Mouse (Mus musculus) heart, embryonic 14.5 days (tissue): ENCODE measurements around the gene Rnf43. TPM values are rescaled to one million over a fixed set of nuclear protein-coding genes. Genes with fewer than 3 reads are reported as not detected.

Source experiments
- ATAC-seq: fragments of 200-750 bp; cut with Nextera tagmentation; 2 replicates; pipeline ENCODE4 v1.8.0; 2017; ENCODE audit warnings: low read depth, moderate TSS enrichment; ENCODE audit not compliant: insufficient number of reproducible peaks, insufficient read depth, low FRiP score
- H3K27ac ChIP-seq, 2 experiments: fragments of 200-500 bp in 1 of 2; fragments of 300-500 bp in 1 of 2; sonication (generic) in 1 of 2; replicated peaks in 1 of 2; 2 replicates each; pipeline ENCODE4 v1.5.1; 2012 to 2014; ENCODE audit warnings: low read depth in 2 of 2, low read length in 2 of 2, control low read depth in 1 of 2, mild to moderate bottlenecking in 1 of 2, mixed read lengths in 1 of 2; ENCODE audit not compliant: control insufficient read depth in 1 of 2, insufficient read depth in 1 of 2
- H3K27me3 ChIP-seq: fragments of 300-500 bp; sonication (generic); 2 replicates; pipeline ENCODE4 v1.6.1; 2014; ENCODE audit warnings: mild to moderate bottlenecking, low read length, control low read depth; ENCODE audit not compliant: control insufficient read depth, insufficient read depth
- H3K36me3 ChIP-seq: fragments of 300-500 bp; sonication (generic); 2 replicates; pipeline ENCODE4 v1.6.1; 2014; ENCODE audit warnings: mild to moderate bottlenecking, control low read depth, low read length, mixed read lengths; ENCODE audit not compliant: control insufficient read depth, insufficient read depth
- H3K4me1 ChIP-seq, 2 experiments: fragments of 200-500 bp in 1 of 2; fragments of 300-500 bp in 1 of 2; sonication (generic) in 1 of 2; 2 replicates each; pipeline ENCODE4 v1.6.1; 2012 to 2014; ENCODE audit warnings: low read length in 2 of 2, control low read depth in 1 of 2, mixed read lengths in 1 of 2; ENCODE audit not compliant: control insufficient read depth in 2 of 2, insufficient read depth in 2 of 2
- H3K4me2 ChIP-seq: fragments of 300-500 bp; sonication (generic); 2 replicates; pipeline ENCODE4 v1.6.1; 2014; ENCODE audit warnings: mild to moderate bottlenecking, low read length
- H3K4me3 ChIP-seq, 2 experiments: fragments of 200-500 bp in 1 of 2; fragments of 300-500 bp in 1 of 2; sonication (generic) in 1 of 2; 2 replicates each; pipeline ENCODE4 v1.5.1; 2012 to 2014; ENCODE audit warnings: low read length in 2 of 2, mild to moderate bottlenecking in 2 of 2, control low read depth in 1 of 2, low read depth in 1 of 2, moderate library complexity in 1 of 2; ENCODE audit not compliant: control insufficient read depth in 1 of 2, insufficient read depth in 1 of 2
- H3K9ac ChIP-seq: fragments of 300-500 bp; sonication (generic); 2 replicates; pipeline ENCODE4 v1.6.1; 2014; ENCODE audit warnings: mild to moderate bottlenecking, low read length
- H3K9me3 ChIP-seq: fragments of 300-500 bp; sonication (generic); 2 replicates; pipeline ENCODE4 v1.6.1; 2016; ENCODE audit warnings: low read length, control low read depth; ENCODE audit not compliant: control insufficient read depth
- WGBS: fragments of 180-500 bp; shearing (Covaris S2); extraction: QIAGEN DNeasy Blood & Tissue Kit; methylation state at CpG from one replicate; pipeline ENCODE4 v1.1.7; 2014; 5-methylcytosine and 5-hydroxymethylcytosine counted together
- polyA plus RNA-seq: library from polyadenylated mRNA; unstranded; fragments of >200 nt; fragmentation: Nextera tagmentation; extraction: Ambion mirVana; gene quantifications from 2 replicates; pipeline ENCODE4 v1.2.1, GENCODE M21; 2014

Rnf43 gene
- polyA plus RNA-seq, 1 experiment from 2014 or later: 0.47 TPM

DNA sequence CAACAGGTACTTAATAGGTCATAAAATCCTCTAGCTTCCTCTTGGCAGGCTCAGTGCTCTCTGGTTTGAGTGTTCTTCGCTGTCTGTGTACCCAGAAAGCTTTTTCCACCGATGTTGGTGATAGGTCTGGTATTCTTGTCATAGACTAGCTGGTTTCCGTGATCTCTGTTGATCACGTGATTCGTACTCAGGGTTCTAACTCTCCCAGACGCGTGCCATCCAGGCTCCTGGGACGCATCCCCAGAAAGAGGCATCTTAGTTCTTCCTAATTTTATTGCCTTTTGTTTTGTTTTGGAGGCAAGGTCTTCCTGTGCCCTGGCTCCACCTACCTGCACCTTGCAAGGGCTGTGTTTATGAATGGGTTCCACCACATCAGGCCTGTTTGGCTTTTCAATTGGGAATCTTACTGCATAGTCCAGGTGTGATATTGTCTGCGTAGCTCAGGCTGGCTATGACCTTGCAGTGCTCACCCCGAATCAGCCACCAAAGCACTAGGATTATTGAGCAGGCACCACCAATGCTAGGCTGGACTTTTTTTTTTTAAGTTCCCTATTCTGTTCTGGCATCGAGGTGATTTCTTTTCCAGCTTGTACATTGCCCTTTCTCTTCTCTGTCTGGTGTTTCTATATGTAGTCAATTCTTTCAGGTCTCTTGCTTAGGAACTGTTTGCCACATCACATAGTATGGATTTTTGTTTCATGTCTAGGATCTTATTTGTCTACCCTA is 26.1 kb downstream of the Rnf43 start:
- Histone ChIP-seq H3K4me1 (peaks cover 11 to 28% of the 10 kb centered on the region in 2 experiments), H3K9me3 (no peaks in the 10 kb centered on the region), H3K36me3 (no peaks in the 10 kb centered on the region), H3K27ac (no peak overlapping the region), H3K4me2 (no peak overlapping the region), H3K27me3 (no peaks in the 10 kb centered on the region), H3K4me3 (no peak overlapping the region), H3K9ac (no peak overlapping the region)
- 87% methylated on average over 11 of the region's 11 CpGs for WGBS
- no peak for ATAC-seq

DNA sequence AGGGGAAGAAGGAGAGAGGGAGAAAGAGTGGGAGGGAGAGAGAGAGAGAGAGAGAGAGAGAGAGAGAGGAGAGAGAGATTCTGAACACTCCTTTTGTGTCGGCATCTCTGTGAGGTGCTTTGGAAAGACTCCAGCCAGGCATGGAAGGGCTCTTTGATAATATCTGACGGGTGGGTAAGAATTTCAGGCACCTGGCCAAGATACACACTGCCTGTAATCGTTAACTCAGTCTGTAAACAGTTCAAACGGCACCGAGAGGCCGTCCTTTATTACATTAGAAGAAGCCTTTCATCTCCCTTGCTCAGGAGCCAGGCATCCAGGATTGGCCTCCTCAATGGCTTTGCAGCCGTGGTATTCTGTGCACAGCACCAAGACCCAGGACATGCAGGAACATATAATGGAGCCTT is 26.9 kb downstream of the Rnf43 start:
- no peak overlapping the region for H3K4me3 ChIP-seq
- peak overlapping the region; percentile 46 to 71 for H3K27ac ChIP-seq
- no peaks in the 10 kb centered on the region for H3K9me3 ChIP-seq
- H3K27me3 ChIP-seq: no peaks in the 10 kb centered on the region
- peak overlapping the region; percentile 42 for H3K4me2 ChIP-seq
- H3K9ac ChIP-seq: no peak overlapping the region
- peaks cover 11 to 28% of the 10 kb centered on the region in 2 experiments for H3K4me1 ChIP-seq
- ATAC-seq: 0 out of 2 replicates have a peak, but pooled peaks have one; percentile 43
- 4% methylated on average over 7 of the region's 7 CpGs for WGBS
- H3K36me3 ChIP-seq: no peaks in the 10 kb centered on the region

GRCm38 (mm10) chr11:87690054-87690740 is 27.7 kb downstream of the Rnf43 start:
- H3K36me3 ChIP-seq: no peaks in the 10 kb centered on the region

GRCm38 (mm10) chr11:87697131-87697682 is 34.7 kb downstream of the Rnf43 start:
- Histone ChIP-seq H3K9ac (no peak overlapping the region), H3K36me3 (no peaks in the 10 kb centered on the region), H3K9me3 (no peaks in the 10 kb centered on the region), H3K4me3 (no peak overlapping the region), H3K4me2 (no peak overlapping the region), H3K27me3 (no peaks in the 10 kb centered on the region), H3K4me1 (no peaks in the 10 kb centered on the region), H3K27ac (no peak overlapping the region)
- WGBS: 62% methylated on average over 14 of the region's 14 CpGs
- no peak for ATAC-seq

More at GRCm38 (mm10) chr11:87690054-87690740, 27.7 kb downstream of the Rnf43 start:
- 61% methylated on average over 16 of the region's 16 CpGs for WGBS
- no peaks in the 10 kb centered on the region for H3K27me3 ChIP-seq
- no peak overlapping the region for H3K9ac ChIP-seq
- no peaks in the 10 kb centered on the region for H3K9me3 ChIP-seq
- H3K4me2 ChIP-seq: peak overlapping the region; percentile 42
- no peak overlapping the region for H3K4me3 ChIP-seq
- ATAC-seq: no peak
- peak overlapping the region in 1 of 2 experiments; percentile 71; a peak in 2 of 4 replicates for H3K27ac ChIP-seq
- H3K4me1 ChIP-seq: peaks cover 11 to 28% of the 10 kb centered on the region in 2 experiments

GRCm38 (mm10) chr11:87698126-87698525 is 35.6 kb downstream of the Rnf43 start:
- Histone ChIP-seq H3K27ac (no peak overlapping the region), H3K27me3 (no peaks in the 10 kb centered on the region), H3K9ac (no peak overlapping the region), H3K4me3 (no peak overlapping the region), H3K9me3 (no peaks in the 10 kb centered on the region), H3K36me3 (no peaks in the 10 kb centered on the region), H3K4me1 (no peaks in the 10 kb centered on the region), H3K4me2 (no peak overlapping the region)
- ATAC-seq: no peak
- WGBS: 83% methylated on average over 4 of the region's 4 CpGs

- no peak overlapping the region for H3K9ac ChIP-seq
- no peaks in the 10 kb centered on the region for H3K4me1 ChIP-seq
- no peak overlapping the region for H3K27ac ChIP-seq
- H3K36me3 ChIP-seq: no peaks in the 10 kb centered on the region
- H3K27me3 ChIP-seq: no peaks in the 10 kb centered on the region
- no peak overlapping the region for H3K4me2 ChIP-seq
- no peak for ATAC-seq
- WGBS: 74% methylated on average over 6 of the region's 6 CpGs
- no peak overlapping the region for H3K4me3 ChIP-seq
- no peaks in the 10 kb centered on the region for H3K9me3 ChIP-seq
These were observed 38.6 kb downstream of the Rnf43 start for GRCm38 (mm10) chr11:87701108-87701507.

DNA sequence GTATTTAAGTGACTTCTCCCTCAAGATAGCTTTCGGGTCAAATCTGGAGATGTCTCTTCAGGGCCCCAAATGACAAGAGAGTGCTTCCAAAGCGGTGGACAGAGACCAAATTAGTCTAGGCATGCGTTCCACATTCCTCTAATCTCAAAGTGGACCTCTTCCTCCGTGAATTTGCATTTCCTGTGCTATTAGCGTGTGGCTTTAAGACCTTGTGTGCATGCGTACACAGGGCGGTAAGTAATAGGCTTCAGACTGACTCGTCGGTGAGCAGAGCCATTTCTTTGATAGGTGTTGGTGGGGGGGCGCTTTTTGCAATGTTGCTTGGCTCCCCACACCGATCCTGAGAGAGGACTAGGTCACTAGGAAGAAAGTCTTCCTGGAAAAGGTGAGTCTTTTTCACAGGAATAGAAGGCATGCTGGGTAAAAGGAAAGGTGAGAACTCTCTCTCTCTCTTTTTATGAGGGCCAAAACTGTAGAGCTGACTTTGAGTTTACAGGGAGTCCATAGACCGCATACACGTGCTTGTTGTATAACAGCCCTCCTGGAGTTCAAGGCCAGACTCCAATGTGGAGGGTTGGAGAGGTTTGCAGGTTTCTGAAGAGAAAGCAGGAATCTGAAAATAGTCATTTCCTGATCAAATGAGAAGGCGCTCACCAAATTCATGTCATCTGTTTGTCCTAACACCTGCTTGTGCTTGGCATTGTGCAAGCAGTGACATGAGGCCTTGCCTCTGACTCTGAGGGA is 39.5 kb downstream of the Rnf43 start:
- H3K9me3 ChIP-seq: no peaks in the 10 kb centered on the region
- H3K9ac ChIP-seq: no peak overlapping the region
- H3K27me3 ChIP-seq: no peaks in the 10 kb centered on the region
- ATAC-seq: no peak
- no peak overlapping the region for H3K4me2 ChIP-seq
- H3K4me1 ChIP-seq: no peaks in the 10 kb centered on the region
- no peak overlapping the region for H3K4me3 ChIP-seq
- no peak overlapping the region for H3K27ac ChIP-seq
- H3K36me3 ChIP-seq: no peaks in the 10 kb centered on the region
- WGBS: 73% methylated on average over 14 of the region's 14 CpGs
